Mouse (Mus musculus) liver, postnatal 0 days (tissue): Measurements from ENCODE around the gene Actn4. TPM values are rescaled to one million over a fixed set of nuclear protein-coding genes. Genes with fewer than 3 reads are reported as not detected.

Experiments
- ATAC-seq: fragments of 200-750 bp; cut with Nextera tagmentation; 2 replicates; pipeline ENCODE4 v1.8.0; 2017; ENCODE audit warnings: mild to moderate bottlenecking, moderate library complexity
- DNase-seq: peaks from one replicate; pipeline ENCODE4 v3.0.0-alpha.2; 2016
- H3K27ac ChIP-seq: fragments of 300-500 bp; sonication (generic); 2 replicates; pipeline ENCODE4 v1.5.1; 2014; ENCODE audit warnings: antibody characterized with exemption, moderate library complexity, mild to moderate bottlenecking, low read depth
- H3K27me3 ChIP-seq: fragments of 300-500 bp; sonication (generic); 2 replicates; pipeline ENCODE4 v1.6.1; 2014; ENCODE audit warnings: low read length, control low read depth, mixed read lengths; ENCODE audit not compliant: insufficient read depth
- H3K36me3 ChIP-seq: fragments of 300-500 bp; sonication (generic); replicated peaks from 2 replicates; pipeline ENCODE4 v1.6.1; 2014; ENCODE audit warnings: mild to moderate bottlenecking, control low read depth, low read length, moderate library complexity, mixed read lengths; ENCODE audit not compliant: insufficient read depth
- H3K4me1 ChIP-seq: fragments of 300-500 bp; sonication (generic); 2 replicates; pipeline ENCODE4 v1.6.1; 2014; ENCODE audit warnings: antibody characterized with exemption, mild to moderate bottlenecking, control low read depth; ENCODE audit not compliant: insufficient read depth
- H3K4me2 ChIP-seq: fragments of 300-500 bp; sonication (generic); 2 replicates; pipeline ENCODE4 v1.6.1; 2014; ENCODE audit warnings: low read depth, mild to moderate bottlenecking, low read length, moderate library complexity, mixed read lengths
- H3K4me3 ChIP-seq: fragments of 300-500 bp; sonication (generic); 2 replicates; pipeline ENCODE4 v1.5.1; 2014; ENCODE audit warnings: low read depth, low read length
- H3K9ac ChIP-seq: fragments of 300-500 bp; sonication (generic); replicated peaks from 2 replicates; pipeline ENCODE4 v1.6.1; 2014; ENCODE audit warnings: mild to moderate bottlenecking, moderate library complexity
- H3K9me3 ChIP-seq: fragments of 300-500 bp; sonication (generic); 2 replicates; pipeline ENCODE4 v1.6.1; 2016; ENCODE audit warnings: mild to moderate bottlenecking, control low read depth, low read length, mixed read lengths
- CTCF ChIP-seq: sonication (generic); IDR thresholded peaks from 2 replicates; pipeline ENCODE4 v1.5.1; 2016; ENCODE audit warnings: antibody characterized with exemption, low read depth
- EP300 ChIP-seq: IDR thresholded peaks from 2 replicates; pipeline ENCODE4 v1.6.1; 2016; ENCODE audit warnings: antibody characterized with exemption, low read depth, mild to moderate bottlenecking
- WGBS: fragments of 180-500 bp; shearing (Covaris S2); extraction: QIAGEN DNeasy Blood & Tissue Kit; methylation state at CpG from one replicate; pipeline ENCODE4 v1.1.7; 2014; ENCODE audit not compliant: insufficient replicate concordance; 5-methylcytosine and 5-hydroxymethylcytosine counted together
- polyA plus RNA-seq: library from polyadenylated mRNA; unstranded; fragments of >200 nt; fragmentation: Nextera tagmentation; extraction: Ambion mirVana; gene quantifications from 2 replicates; pipeline ENCODE4 v1.2.1, GENCODE M21; 2015

Actn4 gene
- polyA plus RNA-seq, 1 experiment from 2014 or later, result 81.2 TPM

DNA sequence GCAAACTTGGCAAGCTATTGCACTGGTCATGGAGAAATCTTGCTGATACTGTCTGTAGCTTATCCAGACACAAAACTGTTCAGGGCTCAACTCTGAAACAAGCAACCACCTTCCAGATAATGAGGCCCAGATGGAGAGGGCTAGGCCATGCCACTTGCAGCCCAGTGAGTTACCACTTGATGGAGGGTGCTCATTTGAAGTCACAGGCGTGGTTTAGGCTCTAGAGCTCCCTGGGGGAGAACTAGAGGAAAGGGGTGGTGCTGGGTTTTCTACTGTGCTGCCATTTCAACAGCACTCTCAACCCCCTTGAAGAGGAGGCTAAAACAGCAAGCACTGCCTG is 15.9 kb downstream of the Actn4 start:
- no peak overlapping the region for H3K4me2 ChIP-seq
- H3K27ac ChIP-seq, result peak overlapping the region; percentile 29; the same call in 1 of the 2 replicates
- no peak overlapping the region for H3K4me3 ChIP-seq
- H3K9ac ChIP-seq, result no peak overlapping the region
- H3K9me3 ChIP-seq, result no peaks in the 10 kb centered on the region
- H3K27me3 ChIP-seq, result no peaks in the 10 kb centered on the region
- no peak for TF ChIP-seq CTCF
- no peak for TF ChIP-seq EP300
- ATAC-seq (no peak), DNase-seq (no peak)
- H3K4me1 ChIP-seq, result peaks cover 73% of the 10 kb centered on the region
- H3K36me3 ChIP-seq, result peaks cover 16% of the 10 kb centered on the region
- 20% methylated on average over 1 of the region's 1 CpGs for WGBS

GRCm38 (mm10) chr7:28945416-28946270 is 16.5 kb downstream of the Actn4 start:
- Histone ChIP-seq H3K27me3 (no peaks in the 10 kb centered on the region), H3K4me2 (no peak overlapping the region), H3K4me1 (peaks cover 72% of the 10 kb centered on the region), H3K36me3 (peaks cover 15% of the 10 kb centered on the region), H3K9me3 (no peaks in the 10 kb centered on the region), H3K4me3 (no peak overlapping the region), H3K27ac (peak overlapping the region; percentile 29), H3K9ac (peak overlapping the region; percentile 21; the same call in 1 of the 2 replicates)
- WGBS, result 71% methylated on average over 10 of the region's 10 CpGs
- ATAC-seq (no peak; the same call in 1 of the 2 replicates), DNase-seq (no peak)
- TF ChIP-seq EP300 (0 out of 2 replicates have a peak, but pooled peaks have one; percentile 18), CTCF (no peak)

DNA sequence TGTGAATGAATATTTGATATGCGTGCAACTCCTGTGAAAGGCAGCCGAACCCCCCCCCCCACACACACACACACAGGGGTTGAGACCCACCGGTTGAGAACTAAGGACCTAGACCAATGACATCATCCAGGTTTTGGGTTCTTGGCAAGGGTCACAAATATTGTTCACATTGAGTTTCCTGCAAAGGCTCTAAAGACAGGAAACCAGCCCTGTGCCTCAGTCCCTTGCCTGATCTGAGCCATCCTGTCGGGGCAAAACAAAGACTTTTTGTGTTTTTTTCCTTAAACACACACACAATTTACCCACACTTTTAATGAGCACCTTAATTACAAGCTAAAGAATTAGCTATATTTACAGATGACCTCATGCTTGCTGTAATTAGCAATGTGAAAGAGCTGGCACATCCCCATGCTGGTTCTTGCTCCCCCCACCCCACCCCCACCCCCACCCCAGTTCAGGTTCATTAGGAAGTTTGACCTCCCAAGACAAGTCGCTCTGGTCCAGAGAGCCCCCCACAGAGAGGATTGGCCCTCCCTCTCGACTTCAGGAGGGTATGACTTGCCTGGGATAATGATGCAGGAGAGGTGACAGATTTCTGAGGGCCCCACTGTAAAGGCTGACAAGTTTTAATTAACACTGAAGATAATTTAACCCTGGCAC is 17.3 kb downstream of the Actn4 start:
- H3K9ac ChIP-seq, result peak overlapping the region; percentile 21; the same call in 1 of the 2 replicates
- WGBS, result 57% methylated on average over 6 of the region's 6 CpGs
- no peak overlapping the region for H3K4me3 ChIP-seq
- H3K9me3 ChIP-seq, result no peaks in the 10 kb centered on the region
- peaks cover 71% of the 10 kb centered on the region for H3K4me1 ChIP-seq
- DNase-seq (no peak), ATAC-seq (no peak)
- H3K27me3 ChIP-seq, result no peaks in the 10 kb centered on the region
- peaks cover 13% of the 10 kb centered on the region for H3K36me3 ChIP-seq
- TF ChIP-seq EP300, result no peak
- no peak for TF ChIP-seq CTCF
- H3K27ac ChIP-seq, result peak overlapping the region; percentile 29
- H3K4me2 ChIP-seq, result no peak overlapping the region

GRCm38 (mm10) chr7:28943451-28944180 is 18.5 kb downstream of the Actn4 start:
- Histone ChIP-seq H3K4me2 (no peak overlapping the region), H3K27ac (peak overlapping the region; percentile 64; the same call in 1 of the 2 replicates), H3K36me3 (peaks cover 8% of the 10 kb centered on the region), H3K9me3 (no peaks in the 10 kb centered on the region), H3K4me1 (peaks cover 68% of the 10 kb centered on the region), H3K27me3 (no peaks in the 10 kb centered on the region), H3K9ac (no peak overlapping the region), H3K4me3 (no peak overlapping the region)
- 64% methylated on average over 5 of the region's 5 CpGs for WGBS
- no peak for DNase-seq
- TF ChIP-seq EP300, result no peak
- TF ChIP-seq CTCF, result no peak
- ATAC-seq, result no peak

DNA sequence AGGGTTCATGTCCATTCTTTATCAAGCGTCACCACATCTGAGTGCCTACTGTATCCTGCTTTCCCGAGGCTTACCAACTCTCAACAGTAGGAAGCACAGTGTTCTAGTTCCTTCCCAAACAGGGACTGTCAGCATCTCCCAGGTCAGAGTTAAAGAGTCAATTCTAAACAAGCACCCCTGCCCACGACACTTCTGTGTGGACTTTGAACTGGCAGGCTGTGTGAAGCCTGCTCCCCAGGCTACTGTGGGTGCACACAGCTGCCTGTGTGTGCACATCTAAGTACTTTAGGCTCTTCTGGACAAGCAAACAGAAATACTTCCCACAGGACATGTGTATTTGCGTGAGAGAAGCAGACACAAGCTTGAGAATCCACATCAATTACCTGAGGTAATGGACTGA is 20.6 kb downstream of the Actn4 start:
- 60% methylated on average over 4 of the region's 4 CpGs for WGBS
- H3K36me3 ChIP-seq, result peaks cover 8% of the 10 kb centered on the region
- no peak overlapping the region for H3K4me3 ChIP-seq
- no peak overlapping the region for H3K4me2 ChIP-seq
- H3K4me1 ChIP-seq, result peaks cover 68% of the 10 kb centered on the region
- TF ChIP-seq CTCF, result no peak
- TF ChIP-seq EP300, result no peak
- H3K9me3 ChIP-seq, result no peaks in the 10 kb centered on the region
- ATAC-seq (peak; percentile 73), DNase-seq (no peak)
- no peaks in the 10 kb centered on the region for H3K27me3 ChIP-seq
- no peak overlapping the region for H3K9ac ChIP-seq
- peak overlapping the region; percentile 64 for H3K27ac ChIP-seq

- H3K4me1 ChIP-seq, result peaks cover 68% of the 10 kb centered on the region
- H3K4me3 ChIP-seq, result no peak overlapping the region
- ATAC-seq (peak; percentile 11; the same call in 1 of the 2 replicates), DNase-seq (no peak)
- no peak for TF ChIP-seq EP300
- TF ChIP-seq CTCF, result no peak
- H3K27ac ChIP-seq, result peak overlapping the region; percentile 64
- WGBS, result 65% methylated on average over 4 of the region's 4 CpGs
- no peaks in the 10 kb centered on the region for H3K27me3 ChIP-seq
- H3K9me3 ChIP-seq, result no peaks in the 10 kb centered on the region
- H3K9ac ChIP-seq, result no peak overlapping the region
- no peak overlapping the region for H3K4me2 ChIP-seq
- peaks cover 12% of the 10 kb centered on the region for H3K36me3 ChIP-seq
These were observed 21.0 kb downstream of the Actn4 start for GRCm38 (mm10) chr7:28941129-28941528.
